ENCODE assay signal across 8 mouse cellular contexts in the genomic region with DNA sequence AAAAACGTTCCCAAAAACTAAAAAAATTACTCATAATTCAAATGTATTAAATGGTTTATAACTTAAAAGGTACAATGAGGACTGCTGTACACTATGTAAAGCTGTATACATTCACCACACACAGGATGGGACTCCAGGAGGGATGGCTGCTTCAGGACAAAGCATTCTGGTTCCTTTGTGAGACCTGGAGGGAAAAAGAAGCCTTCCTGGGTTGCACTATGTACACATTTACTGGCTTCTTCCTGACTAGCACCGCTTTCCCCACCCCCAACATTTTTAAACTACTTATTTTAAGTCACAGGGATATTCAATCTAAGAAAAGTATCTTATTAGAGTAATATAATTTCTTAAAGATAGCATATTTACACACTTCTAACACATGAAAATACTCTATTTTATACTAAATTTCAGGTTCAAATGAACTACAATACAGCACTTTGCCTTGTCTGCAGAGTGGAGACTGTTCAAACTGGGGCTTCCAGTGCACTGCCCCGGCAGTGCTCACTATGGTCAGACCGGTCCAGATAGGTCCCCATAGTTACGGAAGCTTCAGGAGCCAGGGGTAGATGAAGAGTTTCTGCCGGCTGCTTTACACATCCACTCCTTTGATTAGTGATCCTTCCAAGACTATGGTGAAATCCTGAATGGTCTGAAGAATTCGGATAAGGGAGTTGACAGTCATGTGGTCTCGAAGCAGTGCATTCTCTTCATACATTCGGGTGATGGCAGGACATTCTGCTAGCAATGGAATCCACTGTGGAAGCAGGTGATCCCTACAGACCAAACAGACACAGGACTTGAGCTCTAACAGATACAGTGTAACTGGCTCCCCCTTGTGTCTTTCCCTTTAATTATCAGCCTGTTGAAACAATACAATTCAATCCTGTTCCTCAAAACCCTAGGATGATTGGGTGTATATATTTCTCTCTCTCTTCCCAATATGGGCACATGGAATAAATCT. TPM values are rescaled to one million over a fixed set of nuclear protein-coding genes. Genes with fewer than 3 reads are reported as not detected.
DNase-seq lines count a peak whose midpoint lies in the region; ATAC-seq and TF ChIP-seq lines count a peak whose summit lies in the region.

No protein-coding gene starts in this region.

- no peaks in the 10 kb centered on the region for H3K4me1 ChIP-seq in kidney, adult 2 months (ENCODE audit: control insufficient read depth, insufficient read depth, low read length)
- no peaks in the 10 kb centered on the region for H3K4me1 ChIP-seq in forebrain, postnatal 0 days (ENCODE audit: insufficient read depth)
- H3K4me1 ChIP-seq in lung, embryonic 16.5 days (replicated peaks; ENCODE audit: control insufficient read depth, insufficient read depth, low read length): no peaks in the 10 kb centered on the region; the same call in 1 of the 2 replicates
- 0 out of 2 replicates have a peak, but pooled peaks cover 2% of the 10 kb centered on the region for H3K4me1 ChIP-seq in stomach, embryonic 16.5 days (ENCODE audit: control insufficient read depth, insufficient read depth, low read length)

- no peak overlapping the region for H3K4me2 ChIP-seq in forebrain, postnatal 0 days (ENCODE audit: low read depth)
- H3K4me2 ChIP-seq in lung, embryonic 16.5 days (ENCODE audit: low read depth, low read length): no peak overlapping the region
- no peak overlapping the region for H3K4me2 ChIP-seq in stomach, embryonic 16.5 days (ENCODE audit: low read depth, low read length)

- H3K27me3 ChIP-seq in kidney, adult 2 months (replicated peaks; ENCODE audit: control insufficient read depth, insufficient read depth, low read length): no peaks in the 10 kb centered on the region
- no peaks in the 10 kb centered on the region for H3K27me3 ChIP-seq in forebrain, postnatal 0 days (ENCODE audit: insufficient read depth, low read length)
- H3K27me3 ChIP-seq in lung, embryonic 16.5 days (ENCODE audit: control insufficient read depth, insufficient read depth, low read depth, low read length): no peaks in the 10 kb centered on the region
- no peaks in the 10 kb centered on the region for H3K27me3 ChIP-seq in stomach, embryonic 16.5 days (ENCODE audit: control insufficient read depth, insufficient read depth, low read length)

- DNase-seq in kidney, adult 2 months: peak; percentile 39
- no peak for DNase-seq in kidney, adult 18-20 months
- DNase-seq in T-cell, adult 2 months (ENCODE audit: low spot score): peak; percentile 3
- DNase-seq in forebrain, postnatal 0 days: peak; percentile 44
- DNase-seq in spleen, postnatal 14 days (ENCODE audit: low spot score in 2 of 2): no peak
- DNase-seq in adrenal gland, postnatal 36 days: no peak

- H3K9ac ChIP-seq in forebrain, postnatal 0 days: no peak overlapping the region
- no peak overlapping the region for H3K9ac ChIP-seq in lung, embryonic 16.5 days (ENCODE audit: low read length)
- H3K9ac ChIP-seq in stomach, embryonic 16.5 days (ENCODE audit: low read length): no peak overlapping the region

- no peak overlapping the region for H3K27ac ChIP-seq in kidney, adult 2 months (ENCODE audit: insufficient read depth, low read depth, low read length)
- no peak overlapping the region for H3K27ac ChIP-seq in forebrain, postnatal 0 days (ENCODE audit: low read depth, low read length)
- peak overlapping the region; percentile 81 for H3K27ac ChIP-seq in lung, embryonic 16.5 days (ENCODE audit: low read length)
- H3K27ac ChIP-seq in stomach, embryonic 16.5 days (ENCODE audit: low read length): no peak overlapping the region

- no peak for TF ChIP-seq CTCF in kidney, adult 2 months (conservative IDR thresholded peaks at IDR 0.05; ENCODE audit: insufficient read depth, insufficient read length, low read depth, low read length)
- TF ChIP-seq CTCF in forebrain, postnatal 0 days (IDR thresholded peaks at IDR 0.05; ENCODE audit: low read depth): peak; percentile 65

- no peak overlapping the region for H3K4me3 ChIP-seq in kidney, adult 2 months (ENCODE audit: insufficient read depth, low read depth, low read length)
- H3K4me3 ChIP-seq in forebrain, postnatal 0 days (ENCODE audit: low read depth, low read length): no peak overlapping the region
- H3K4me3 ChIP-seq in lung, embryonic 16.5 days (ENCODE audit: low read length): no peak overlapping the region
- H3K4me3 ChIP-seq in stomach, embryonic 16.5 days (replicated peaks; ENCODE audit: low read length): no peak overlapping the region

- peak; percentile 84 for ATAC-seq in forebrain, postnatal 0 days
- peak; percentile 68 for ATAC-seq in lung, embryonic 16.5 days (ENCODE audit: low read depth)
- peak; percentile 69; the same call in 1 of the 2 replicates for ATAC-seq in stomach, embryonic 16.5 days (ENCODE audit: insufficient read depth, low FRiP score)

- H3K36me3 ChIP-seq in kidney, adult 2 months (ENCODE audit: control insufficient read depth, insufficient read depth, low read length): no peaks in the 10 kb centered on the region; the same call in 1 of the 2 replicates
- peaks cover 30% of the 10 kb centered on the region; the same call in 1 of the 2 replicates for H3K36me3 ChIP-seq in forebrain, postnatal 0 days (ENCODE audit: insufficient read depth)
- no peaks in the 10 kb centered on the region for H3K36me3 ChIP-seq in lung, embryonic 16.5 days (ENCODE audit: control insufficient read depth, insufficient read depth, low read length)
- no peaks in the 10 kb centered on the region for H3K36me3 ChIP-seq in stomach, embryonic 16.5 days (ENCODE audit: control insufficient read depth, insufficient read depth, low read length)

- no peak for TF ChIP-seq POLR2A in kidney, adult 2 months (IDR thresholded peaks at IDR 0.05; ENCODE audit: low read depth, low read length)

- H3K9me3 ChIP-seq in forebrain, postnatal 0 days (ENCODE audit: low read length): no peaks in the 10 kb centered on the region
- H3K9me3 ChIP-seq in lung, embryonic 16.5 days (ENCODE audit: control insufficient read depth, low read length): no peaks in the 10 kb centered on the region
- no peaks in the 10 kb centered on the region for H3K9me3 ChIP-seq in stomach, embryonic 16.5 days (replicated peaks; ENCODE audit: control insufficient read depth, low read length)

- WGBS in kidney, adult 2 months: 44% methylated on average over 9 of the region's 9 CpGs
- 20% methylated on average over 9 of the region's 9 CpGs for WGBS in forebrain, postnatal 0 days
- WGBS in lung, embryonic 16.5 days: 24% methylated on average over 9 of the region's 9 CpGs
- WGBS in stomach, embryonic 16.5 days: 35% methylated on average over 9 of the region's 9 CpGs

RNA-seq across cellular contexts. Expression of a gene that starts 47.1 kb away (rescaled TPM):
- polyA plus RNA-seq in kidney, adult 2 months (2012; rRNA removed): 2.4 and 4.4 TPM in 2 replicates
- total RNA-seq in forebrain, postnatal 0 days (2014; rRNA removed): 21.8 and 25.3 TPM in 2 replicates
- polyA plus RNA-seq in forebrain, postnatal 0 days (2015; fragmentation: Nextera tagmentation; extraction: Ambion mirVana): 19.4 and 22.4 TPM in 2 replicates
- polyA plus RNA-seq in lung, embryonic 16.5 days (2015; fragmentation: Nextera tagmentation; extraction: Ambion mirVana): 91.0 and 99.0 TPM in 2 replicates
- polyA plus RNA-seq in stomach, embryonic 16.5 days (2015; fragmentation: Nextera tagmentation; extraction: Ambion mirVana): 67.0 and 79.5 TPM in 2 replicates
- total RNA-seq in adrenal gland, postnatal 36 days (2021): 10 to 100 TPM; 21.5 to 35.0 TPM

Comparison
In these comparisons a context has a peak if more than half of its experiments do, and no peak if none do; other contexts are left out.
1. DNase-seq: peak in kidney, adult 2 months (single experiment), T-cell, adult 2 months (single experiment) and forebrain, postnatal 0 days (single experiment); none in kidney, adult 18-20 months (single experiment), spleen, postnatal 14 days (0 of 2) and adrenal gland, postnatal 36 days (0 of 2).
2. Peak in every context shown above with its lines, with median percentiles within 50 percentile points of each other: ATAC-seq.